Mouse (Mus musculus): ENCODE data around the gene Agps.
"Not testable (repeated sequence)": the region's sequence is repeated elsewhere in the genome, so short reads cannot be mapped to it uniquely, and the experiment has no call there.

Agps gene

GRCm38 (mm10) chr2:75933541-75933940 lies 101.6 kb downstream of the Agps start:
- DNase-seq: no peak

GRCm38 (mm10) chr2:75936685-75937084 lies 104.7 kb downstream of the Agps start:
- not testable (repeated sequence) for DNase-seq

GRCm38 (mm10) chr2:75937520-75938116 lies 105.6 kb downstream of the Agps start:
- DNase-seq: not testable (repeated sequence)

GRCm38 (mm10) chr2:75938117-75939063 lies 106.4 kb downstream of the Agps start, which contains the start of gene Ttc30b:
Gene Ttc30b (minus strand): TSS chr2:75938585.
- peak; percentile 33 to 60 for DNase-seq

GRCm38 (mm10) chr2:75950685-75951084 lies 118.7 kb downstream of the Agps start:
- DNase-seq: no peak

GRCm38 (mm10) chr2:75953320-75953719 lies 121.3 kb downstream of the Agps start:
- DNase-seq: no peak

GRCm38 (mm10) chr2:75955709-75956108 lies 123.7 kb downstream of the Agps start:
- DNase-seq: no peak

- no peak for DNase-seq
Observed at GRCm38 (mm10) chr2:75959183-75959849, 127.3 kb downstream of the Agps start.

GRCm38 (mm10) chr2:75959850-75960365 lies 127.9 kb downstream of the Agps start:
- no peak for DNase-seq

- no peak for DNase-seq
Observed at GRCm38 (mm10) chr2:75960366-75961330, 128.7 kb downstream of the Agps start.

- no peak for DNase-seq
Observed at GRCm38 (mm10) chr2:75963211-75963840, 131.3 kb downstream of the Agps start.

- DNase-seq: no peak
Observed at GRCm38 (mm10) chr2:75964051-75964450, 132.1 kb downstream of the Agps start.

GRCm38 (mm10) chr2:75964512-75964911 lies 132.5 kb downstream of the Agps start:
- peak; percentile 13 to 36 for DNase-seq

- peak in 1 of 2 experiments; percentile 36 for DNase-seq
Observed at GRCm38 (mm10) chr2:75964972-75965371, 133.0 kb downstream of the Agps start.

- DNase-seq: no peak
Observed at GRCm38 (mm10) chr2:75974131-75974530, 142.2 kb downstream of the Agps start.

GRCm38 (mm10) chr2:75976070-75976469 lies 144.1 kb downstream of the Agps start:
- not testable (repeated sequence) for DNase-seq

GRCm38 (mm10) chr2:75977752-75978368 lies 145.9 kb downstream of the Agps start, which contains the start of gene Ttc30a2:
Gene Ttc30a2 (minus strand): TSS chr2:75978170.
- not testable (repeated sequence) for DNase-seq

All from spleen, adult 18-20 months (tissue).